Mouse (Mus musculus) liver, embryonic 11.5 days (tissue): Measurements from ENCODE around the gene Dpagt1. TPM values are rescaled to one million over a fixed set of nuclear protein-coding genes. Genes with fewer than 3 reads are reported as not detected.
"Not testable (repeated sequence)": the region's sequence is repeated elsewhere in the genome, so short reads cannot be mapped to it uniquely, and the experiment has no call there.

ENCODE experiments used
- ATAC-seq: fragments of 200-750 bp; cut with Nextera tagmentation; replicated peaks from 2 replicates; pipeline ENCODE4 v1.8.0; 2017; ENCODE audit warnings: moderate number of reproducible peaks, mild to moderate bottlenecking, moderate TSS enrichment, moderate library complexity; ENCODE audit not compliant: low FRiP score
- DNase-seq: peaks from one replicate; pipeline ENCODE4 v3.0.0-alpha.2; 2017; ENCODE audit warnings: low spot score
- H3K27ac ChIP-seq: fragments of 300-500 bp; sonication (generic); 2 replicates; pipeline ENCODE4 v1.5.1; 2014; ENCODE audit warnings: mild to moderate bottlenecking, low read depth, low read length, control low read depth
- H3K27me3 ChIP-seq: fragments of 300-500 bp; sonication (generic); replicated peaks from 2 replicates; pipeline ENCODE4 v1.6.1; 2014; ENCODE audit warnings: low read length, mixed read lengths; ENCODE audit not compliant: control insufficient read depth, insufficient read depth
- H3K36me3 ChIP-seq: fragments of 300-500 bp; sonication (generic); 2 replicates; pipeline ENCODE4 v1.6.1; 2014; ENCODE audit warnings: mild to moderate bottlenecking, low read length, moderate library complexity, mixed read lengths; ENCODE audit not compliant: control insufficient read depth, insufficient read depth
- H3K4me1 ChIP-seq: fragments of 300-500 bp; sonication (generic); replicated peaks from 2 replicates; pipeline ENCODE4 v1.6.1; 2014; ENCODE audit warnings: low read length, mixed read lengths; ENCODE audit not compliant: control insufficient read depth, insufficient read depth
- H3K4me2 ChIP-seq: fragments of 300-500 bp; sonication (generic); 2 replicates; pipeline ENCODE4 v1.6.1; 2014; ENCODE audit warnings: mild to moderate bottlenecking, control low read depth, moderate library complexity
- H3K4me3 ChIP-seq: fragments of 300-500 bp; sonication (generic); 2 replicates; pipeline ENCODE4 v1.5.1; 2014; ENCODE audit warnings: low read depth, low read length, control low read depth
- H3K9ac ChIP-seq: fragments of 300-500 bp; sonication (generic); 2 replicates; pipeline ENCODE4 v1.6.1; 2014; ENCODE audit warnings: low read depth, low read length, control low read depth
- H3K9me3 ChIP-seq: fragments of 300-500 bp; sonication (generic); 2 replicates; pipeline ENCODE4 v1.6.1; 2016; ENCODE audit warnings: low read length, inconsistent platforms, mixed read lengths; ENCODE audit not compliant: control insufficient read depth
- WGBS: fragments of 180-500 bp; shearing (Covaris S2); extraction: QIAGEN DNeasy Blood & Tissue Kit; methylation state at CpG from one replicate; pipeline ENCODE4 v1.1.7; 2014; 5-methylcytosine and 5-hydroxymethylcytosine counted together
- polyA plus RNA-seq: library from polyadenylated mRNA; unstranded; fragments of >200 nt; fragmentation: Nextera tagmentation; extraction: Ambion mirVana; gene quantifications from 2 replicates; pipeline ENCODE4 v1.2.1, GENCODE M21; 2014

Dpagt1 gene
- polyA plus RNA-seq, 1 experiment from 2014 or later = 39.5 TPM

GRCm38 (mm10) chr9:44323656-44324055 is 2.2 kb upstream of the Dpagt1 start:
- H3K36me3 ChIP-seq, DNase-seq, ATAC-seq, H3K4me3 ChIP-seq, H3K27me3 ChIP-seq, H3K9me3 ChIP-seq, H3K27ac ChIP-seq, H3K4me2 ChIP-seq, H3K9ac ChIP-seq: not testable (repeated sequence)
- WGBS = 76% methylated on average over 4 of the region's 4 CpGs
- peaks cover 23% of the 10 kb centered on the region for H3K4me1 ChIP-seq

- no peak for DNase-seq
- no peak overlapping the region for H3K27ac ChIP-seq
- 82% methylated on average over 6 of the region's 6 CpGs for WGBS
- no peak overlapping the region for H3K9ac ChIP-seq
- peaks cover 18% of the 10 kb centered on the region for H3K4me1 ChIP-seq
- H3K36me3 ChIP-seq = peaks cover 6% of the 10 kb centered on the region
- no peak for ATAC-seq
- H3K4me3 ChIP-seq = no peak overlapping the region
- no peaks in the 10 kb centered on the region for H3K9me3 ChIP-seq
- H3K27me3 ChIP-seq = no peaks in the 10 kb centered on the region
- no peak overlapping the region for H3K4me2 ChIP-seq
Measured at GRCm38 (mm10) chr9:44324147-44324546, 1.7 kb upstream of the Dpagt1 start.

- H3K9ac ChIP-seq = peak overlapping the region; percentile 93; the same call in 1 of the 2 replicates
- peak overlapping the region; percentile 86; the same call in 1 of the 2 replicates for H3K4me3 ChIP-seq
- not testable (repeated sequence) for H3K27me3 ChIP-seq, H3K36me3 ChIP-seq, H3K9me3 ChIP-seq, DNase-seq, ATAC-seq
- peak overlapping the region; percentile 68 for H3K4me2 ChIP-seq
- 69% methylated on average over 6 of the region's 8 CpGs for WGBS
- H3K27ac ChIP-seq = peak overlapping the region; percentile 96; the same call in 1 of the 2 replicates
- peaks cover 15% of the 10 kb centered on the region for H3K4me1 ChIP-seq
Measured at GRCm38 (mm10) chr9:44325032-44325767, 619 bp upstream of the Dpagt1 start.

DNA sequence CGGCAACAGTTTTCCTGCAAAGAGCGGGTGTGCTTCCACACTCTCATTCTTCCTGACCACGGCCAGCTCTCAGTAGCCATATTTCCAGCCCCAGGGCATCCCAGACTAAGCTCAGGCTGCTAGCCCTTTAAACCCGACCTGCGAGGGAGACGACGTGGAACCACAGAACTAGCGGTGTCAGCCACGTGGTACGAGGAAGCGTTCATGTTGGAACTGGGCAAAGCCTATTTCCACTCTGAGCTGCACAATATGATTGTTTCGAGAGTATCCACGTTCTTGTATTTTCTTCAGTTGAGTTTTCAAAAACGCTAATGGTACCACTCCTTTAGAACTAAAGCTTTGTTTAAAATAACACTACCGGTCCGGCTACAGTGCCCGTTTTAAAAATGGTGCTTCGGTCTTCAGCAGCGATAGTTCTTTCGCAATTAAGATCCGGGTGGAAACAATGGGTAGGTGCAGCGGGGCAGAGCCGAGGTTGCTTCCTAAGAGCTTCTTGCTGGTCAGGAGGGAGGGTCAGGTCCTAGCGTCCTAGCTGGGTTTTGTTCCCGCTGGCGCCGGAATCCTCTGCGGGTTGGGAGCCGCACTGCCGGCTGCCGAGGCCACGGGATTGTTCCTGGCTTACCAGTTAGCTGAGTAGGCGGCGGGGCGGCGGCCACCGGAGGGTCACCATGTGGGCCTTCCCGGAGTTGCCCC is 698 bp downstream of the Dpagt1 start:
- Histone ChIP-seq H3K4me1 (peaks cover 9% of the 10 kb centered on the region), H3K9ac (peak overlapping the region; percentile 93), H3K4me3 (peak overlapping the region; percentile 86), H3K9me3 (no peaks in the 10 kb centered on the region), H3K36me3 (peaks cover 20% of the 10 kb centered on the region), H3K27ac (peak overlapping the region; percentile 96), H3K27me3 (no peaks in the 10 kb centered on the region), H3K4me2 (peak overlapping the region; percentile 68)
- DNase-seq (peak; percentile 84), ATAC-seq (peak; percentile 88)
- WGBS = under 1% methylated on average over 38 of the region's 38 CpGs

GRCm38 (mm10) chr9:44327064-44327711 is 1.4 kb downstream of the Dpagt1 start:
- H3K4me2 ChIP-seq = peak overlapping the region; percentile 68
- peaks cover 9% of the 10 kb centered on the region for H3K4me1 ChIP-seq
- H3K27ac ChIP-seq = peak overlapping the region; percentile 96
- H3K27me3 ChIP-seq = no peaks in the 10 kb centered on the region
- H3K4me3 ChIP-seq = peak overlapping the region; percentile 86
- peak; percentile 53 for ATAC-seq
- DNase-seq = peak; percentile 52
- under 1% methylated on average over 22 of the region's 22 CpGs for WGBS
- peak overlapping the region; percentile 93 for H3K9ac ChIP-seq
- H3K9me3 ChIP-seq = no peaks in the 10 kb centered on the region
- peaks cover 25% of the 10 kb centered on the region for H3K36me3 ChIP-seq

DNA sequence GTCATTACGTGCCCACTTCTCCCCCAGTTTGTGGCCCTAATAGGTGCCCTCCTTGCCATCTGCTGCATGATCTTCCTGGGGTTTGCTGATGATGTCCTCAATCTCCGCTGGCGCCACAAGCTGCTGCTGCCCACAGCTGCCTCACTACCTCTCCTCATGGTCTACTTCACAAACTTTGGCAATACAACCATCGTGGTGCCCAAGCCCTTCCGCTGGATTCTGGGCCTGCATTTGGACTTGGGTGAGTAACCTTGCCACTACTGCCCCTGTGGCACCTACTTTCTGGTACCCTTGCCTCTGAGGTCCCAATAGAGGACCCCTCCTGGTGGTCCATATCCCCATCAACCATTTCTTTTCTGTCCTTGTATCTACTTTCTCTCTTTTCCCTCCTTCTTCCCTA is 2.1 kb downstream of the Dpagt1 start:
- Histone ChIP-seq H3K4me1 (peaks cover 9% of the 10 kb centered on the region), H3K27ac (no peak overlapping the region), H3K4me3 (peak overlapping the region; percentile 86), H3K27me3 (no peaks in the 10 kb centered on the region), H3K9ac (peak overlapping the region; percentile 93; the same call in 1 of the 2 replicates), H3K4me2 (peak overlapping the region; percentile 68), H3K36me3 (peaks cover 31% of the 10 kb centered on the region), H3K9me3 (no peaks in the 10 kb centered on the region)
- no peak for ATAC-seq
- 85% methylated on average over 5 of the region's 5 CpGs for WGBS
- no peak for DNase-seq

- Histone ChIP-seq H3K4me2 (no peak overlapping the region), H3K27me3 (no peaks in the 10 kb centered on the region), H3K9ac (peak overlapping the region; percentile 1; the same call in 1 of the 2 replicates), H3K27ac (no peak overlapping the region), H3K4me3 (no peak overlapping the region), H3K9me3 (no peaks in the 10 kb centered on the region), H3K4me1 (peaks cover 7% of the 10 kb centered on the region), H3K36me3 (peaks cover 40% of the 10 kb centered on the region)
- ATAC-seq = no peak
- 89% methylated on average over 6 of the region's 6 CpGs for WGBS
- DNase-seq = no peak
Measured at GRCm38 (mm10) chr9:44330736-44331135, 4.9 kb downstream of the Dpagt1 start.

- Histone ChIP-seq H3K9me3 (no peaks in the 10 kb centered on the region), H3K27ac (peak overlapping the region; percentile 84; the same call in 1 of the 2 replicates), H3K27me3 (no peaks in the 10 kb centered on the region), H3K4me1 (peaks cover 8% of the 10 kb centered on the region; the same call in 1 of the 2 replicates), H3K36me3 (peaks cover 55% of the 10 kb centered on the region), H3K4me2 (peak overlapping the region; percentile 49), H3K9ac (peak overlapping the region; percentile 46), H3K4me3 (no peak overlapping the region; the same call in 1 of the 2 replicates)
- ATAC-seq (no peak), DNase-seq (no peak)
- WGBS = 92% methylated on average over 13 of the region's 13 CpGs
Measured at GRCm38 (mm10) chr9:44332918-44333638, 7.3 kb downstream of the Dpagt1 start.
